Mouse (Mus musculus) spleen, embryonic (tissue): Measurements from ENCODE around the gene Tnrc6b.

Experiments
- CTCF ChIA-PET: fragments of 350-600 bp; sonication (Branson Sonifier 250); formaldehyde crosslinking; loops from one replicate; lab custom pipeline; 2022; lab: Charles Lee

Tnrc6b gene

DNA sequence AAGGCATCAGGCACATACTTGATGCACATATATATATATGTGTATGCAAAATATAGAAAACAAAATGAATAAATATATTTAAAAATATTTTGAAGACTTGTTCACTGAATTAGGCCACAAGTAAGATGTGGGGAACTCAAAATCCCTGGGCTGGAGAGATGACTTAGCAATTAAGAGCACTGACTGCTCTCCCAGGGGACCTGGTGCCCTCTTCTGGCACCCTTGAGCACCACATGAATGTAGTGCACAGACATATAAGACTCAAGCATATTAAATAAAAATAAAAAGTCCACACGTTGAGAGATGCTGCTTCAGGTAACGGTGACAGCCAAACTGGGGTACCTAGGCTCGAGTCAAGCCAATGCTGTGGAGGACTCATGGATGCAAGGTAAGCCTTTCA is 234.7 kb downstream of the Tnrc6b start:
- CTCF ChIA-PET = no interaction called here

DNA sequence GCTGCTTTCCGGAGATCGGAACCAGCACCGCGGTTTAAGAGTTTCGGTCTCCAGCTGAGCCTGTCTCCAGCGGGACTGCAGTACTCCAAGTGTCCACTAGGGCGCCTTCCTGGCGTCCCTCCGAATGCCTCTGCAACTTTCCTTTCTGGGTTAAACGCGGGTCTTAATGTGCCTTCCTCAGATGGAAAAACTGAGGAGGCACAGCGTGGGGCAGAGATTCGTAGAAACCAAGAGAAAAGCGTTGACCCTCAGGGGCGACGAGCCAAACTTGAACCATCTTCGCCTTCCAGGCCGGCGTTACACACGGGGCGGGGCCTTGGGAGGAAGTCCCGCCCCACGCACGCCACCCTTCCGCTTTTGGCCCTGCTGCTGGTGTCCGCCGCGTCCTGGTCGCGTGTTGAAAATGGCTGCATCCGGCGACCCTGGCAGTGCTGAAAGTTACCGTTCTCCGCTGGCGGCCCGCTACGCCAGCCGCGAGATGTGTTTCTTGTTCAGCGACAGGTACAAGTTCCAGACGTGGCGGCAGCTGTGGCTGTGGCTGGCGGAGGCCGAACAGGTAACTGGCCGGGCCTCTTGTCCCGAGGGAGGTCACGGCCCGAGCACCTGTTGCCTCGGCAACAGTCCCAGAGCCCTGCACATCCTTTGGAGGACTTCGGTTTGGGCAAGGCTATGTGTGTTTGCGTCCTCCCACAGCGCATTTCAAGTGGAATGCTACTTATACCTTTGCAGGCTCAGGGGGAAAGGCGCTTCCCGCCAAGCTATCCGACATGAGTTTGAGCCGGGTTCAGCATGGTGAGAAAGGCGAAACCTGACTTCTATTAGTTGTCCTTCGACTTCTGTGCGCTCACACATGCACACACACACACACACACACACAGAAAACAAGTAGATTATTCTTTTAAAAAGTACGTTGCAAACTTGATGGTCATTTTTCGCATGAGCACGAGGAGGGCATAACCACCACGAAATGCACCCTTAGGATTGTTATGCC is 237.3 kb downstream of the Tnrc6b start, which contains the start of gene Adsl:
TSS of gene Adsl (plus strand) at position 346 of the 991 bp plus-strand sequence.
- CTCF ChIA-PET = interaction anchor here (0.7 kb wide), 2 partner anchors 11 to 95 kb away, joined by 3 read pairs; no protein-coding TSS in a partner anchor

DNA sequence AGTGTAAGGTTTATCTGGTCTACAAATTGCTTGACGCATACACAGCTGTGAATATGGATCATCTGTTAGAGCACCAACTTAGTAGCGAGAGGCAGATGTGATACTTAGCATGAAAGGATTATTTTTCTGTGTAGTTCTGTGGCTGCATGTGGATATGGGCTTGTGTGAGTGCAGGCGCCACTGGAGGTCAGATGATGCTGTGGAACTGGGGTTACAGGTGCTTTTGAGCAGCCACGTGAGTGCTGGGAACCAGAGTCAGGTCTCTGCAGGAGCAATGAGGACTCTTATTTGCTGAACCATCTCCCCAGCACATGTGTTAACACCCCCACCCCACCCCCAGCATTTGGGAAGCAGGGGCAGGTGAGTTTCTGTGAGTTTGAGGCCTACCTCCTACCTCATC is 238.3 kb downstream of the Tnrc6b start:
- CTCF ChIA-PET = interaction anchor here (0.7 kb wide), 1 partner anchor 149 kb away, joined by 3 read pairs; no protein-coding TSS in a partner anchor

DNA sequence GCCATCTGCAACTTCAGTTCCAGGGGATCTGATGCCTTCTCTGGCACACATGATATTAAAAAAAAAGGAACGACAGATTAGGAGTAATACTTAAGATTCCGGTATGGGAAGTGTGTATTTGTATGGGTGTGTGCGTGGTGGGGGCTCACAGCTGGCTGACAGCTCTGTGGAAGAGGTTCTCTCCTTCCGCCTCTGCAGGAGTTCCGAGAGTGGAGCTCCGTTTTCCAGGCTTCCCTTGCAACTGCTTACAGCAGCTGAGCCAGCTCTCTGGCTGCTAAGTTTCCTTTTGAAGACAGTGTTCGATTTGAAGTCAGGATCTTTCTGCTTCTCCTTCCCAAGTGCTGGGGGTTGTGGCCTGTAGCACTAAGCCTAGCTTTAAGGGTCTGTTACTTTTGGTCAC is 238.9 kb downstream of the Tnrc6b start:
- CTCF ChIA-PET = interaction anchor here (0.7 kb wide), 1 partner anchor 148 kb away, joined by 3 read pairs; no protein-coding TSS in a partner anchor

DNA sequence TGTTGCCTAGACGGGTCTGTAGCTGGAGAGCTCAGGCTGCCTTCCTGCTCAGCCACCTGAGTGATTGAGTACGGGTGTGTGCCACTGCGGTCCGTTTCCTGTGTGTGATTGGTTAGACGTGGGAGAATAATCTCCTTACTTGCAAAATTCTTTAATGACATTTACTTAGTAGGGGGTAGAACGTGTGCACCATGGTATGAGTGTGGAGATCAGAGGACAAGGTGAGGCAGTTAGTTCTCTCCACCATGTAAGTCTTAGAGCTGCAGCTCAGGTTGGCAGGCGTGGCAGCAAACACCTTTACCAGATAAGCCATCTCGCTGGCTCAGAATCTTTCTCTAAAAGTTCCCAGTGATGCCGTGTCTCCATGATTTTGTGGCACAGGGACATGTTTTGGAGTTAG is 242.9 kb downstream of the Tnrc6b start:
- CTCF ChIA-PET = no interaction called here

DNA sequence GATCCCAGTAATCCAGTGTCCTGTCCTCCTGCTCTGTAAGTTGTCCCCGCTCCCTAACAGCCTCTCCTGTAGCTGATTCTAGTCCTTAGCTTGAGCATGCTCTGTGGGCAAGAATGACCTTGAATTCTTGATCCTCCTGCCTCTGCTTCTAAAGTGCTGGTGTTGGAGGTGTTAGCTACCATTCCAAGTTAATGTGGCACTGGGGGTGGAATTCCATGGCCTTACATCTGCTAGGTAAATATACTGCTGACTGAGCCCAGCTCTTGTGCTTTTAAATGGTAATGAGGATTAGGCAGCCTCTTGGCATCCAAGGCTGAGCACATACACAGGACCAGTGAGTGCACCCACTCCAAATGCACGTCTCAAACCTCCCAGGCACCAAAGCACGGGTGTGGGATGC is 243.7 kb downstream of the Tnrc6b start:
- CTCF ChIA-PET = no interaction called here

DNA sequence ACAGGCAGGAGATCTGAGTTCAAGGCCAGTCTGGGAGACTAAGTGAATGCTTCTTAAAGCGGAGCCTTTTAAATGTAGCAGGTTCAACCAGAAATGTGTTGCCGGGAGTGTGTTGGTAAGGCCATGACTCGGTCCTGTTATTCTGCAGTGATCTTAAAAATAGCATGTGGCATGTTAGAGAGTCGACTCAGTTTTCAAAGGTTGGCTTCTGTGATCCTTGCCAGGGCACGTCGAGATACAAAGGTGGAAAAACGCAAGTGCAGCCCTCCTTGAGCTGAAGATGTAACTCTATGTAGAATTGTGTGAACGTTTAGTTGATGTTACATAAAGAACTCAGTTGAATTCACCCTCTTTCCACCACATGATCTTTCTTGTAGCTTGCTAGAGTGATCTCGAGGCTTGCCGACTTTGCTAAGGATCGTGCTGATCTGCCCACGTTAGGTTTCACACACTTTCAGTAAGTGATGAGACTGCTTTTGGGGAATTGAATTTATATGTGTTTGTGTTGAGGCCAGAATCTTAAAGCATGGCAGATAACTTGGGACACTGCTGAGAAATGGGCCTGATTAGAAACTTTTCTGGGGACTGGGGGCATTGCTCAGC is 244.8 kb downstream of the Tnrc6b start:
- CTCF ChIA-PET = no interaction called here

DNA sequence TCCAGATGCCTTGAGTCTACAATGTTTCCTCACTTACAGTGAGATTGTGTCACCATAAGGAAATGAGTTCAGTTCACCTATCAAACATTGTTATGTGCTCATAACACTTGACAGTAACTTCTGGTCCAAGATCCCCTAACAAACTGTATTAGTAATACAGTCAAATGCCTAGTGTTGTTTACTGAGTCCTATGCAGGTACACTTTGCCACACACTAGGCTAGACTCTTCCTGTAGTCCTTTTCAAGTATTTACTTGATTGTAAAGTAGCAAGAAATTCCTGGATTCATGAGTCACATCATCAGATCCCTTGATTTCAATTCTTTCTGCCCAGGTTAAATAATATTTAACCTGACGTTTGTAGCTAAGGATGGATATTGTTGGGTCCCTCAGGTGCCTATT is 258.3 kb downstream of the Tnrc6b start:
- CTCF ChIA-PET = no interaction called here

DNA sequence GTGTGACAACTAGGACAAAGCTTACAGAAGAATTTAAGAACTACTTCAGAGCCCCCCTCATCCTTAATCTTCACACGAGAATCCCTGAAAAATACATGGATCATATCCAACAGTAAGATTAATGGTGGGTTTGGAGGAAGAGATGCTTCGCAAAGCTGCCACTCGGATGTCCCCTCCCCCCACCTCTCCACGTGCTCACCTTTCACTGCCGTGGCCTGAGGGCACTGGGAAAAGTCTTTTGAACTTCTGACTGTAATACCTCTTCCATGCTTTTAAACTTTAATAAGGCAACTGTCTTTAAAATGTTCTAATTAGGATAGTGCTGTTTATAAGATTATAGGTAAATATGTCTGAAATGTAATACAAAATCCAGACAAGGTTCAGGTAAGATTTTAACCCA is 263.2 kb downstream of the Tnrc6b start:
- CTCF ChIA-PET = interaction anchor here (0.6 kb wide), 1 partner anchor 696 kb away, joined by 9 read pairs; no protein-coding TSS in a partner anchor

DNA sequence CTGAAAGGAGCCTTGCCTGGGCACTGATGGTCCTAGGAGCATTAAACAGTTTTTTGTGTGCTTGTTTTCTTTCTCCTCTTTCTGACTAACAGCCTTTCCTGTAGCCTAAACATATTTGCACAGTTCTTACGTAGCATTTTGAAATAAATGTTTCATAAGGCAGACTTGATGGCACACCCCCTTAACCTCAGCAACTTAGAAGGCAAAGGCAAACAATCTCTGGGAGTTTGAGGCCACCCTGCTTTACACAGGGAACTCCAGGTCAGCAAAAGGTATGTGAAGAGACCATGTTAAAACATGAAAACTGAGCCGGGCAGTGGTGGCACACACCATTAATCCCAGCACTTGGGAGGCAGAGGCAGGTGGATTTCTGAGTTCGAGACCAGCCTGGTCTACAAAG is 264.6 kb downstream of the Tnrc6b start:
- CTCF ChIA-PET = no interaction called here

DNA sequence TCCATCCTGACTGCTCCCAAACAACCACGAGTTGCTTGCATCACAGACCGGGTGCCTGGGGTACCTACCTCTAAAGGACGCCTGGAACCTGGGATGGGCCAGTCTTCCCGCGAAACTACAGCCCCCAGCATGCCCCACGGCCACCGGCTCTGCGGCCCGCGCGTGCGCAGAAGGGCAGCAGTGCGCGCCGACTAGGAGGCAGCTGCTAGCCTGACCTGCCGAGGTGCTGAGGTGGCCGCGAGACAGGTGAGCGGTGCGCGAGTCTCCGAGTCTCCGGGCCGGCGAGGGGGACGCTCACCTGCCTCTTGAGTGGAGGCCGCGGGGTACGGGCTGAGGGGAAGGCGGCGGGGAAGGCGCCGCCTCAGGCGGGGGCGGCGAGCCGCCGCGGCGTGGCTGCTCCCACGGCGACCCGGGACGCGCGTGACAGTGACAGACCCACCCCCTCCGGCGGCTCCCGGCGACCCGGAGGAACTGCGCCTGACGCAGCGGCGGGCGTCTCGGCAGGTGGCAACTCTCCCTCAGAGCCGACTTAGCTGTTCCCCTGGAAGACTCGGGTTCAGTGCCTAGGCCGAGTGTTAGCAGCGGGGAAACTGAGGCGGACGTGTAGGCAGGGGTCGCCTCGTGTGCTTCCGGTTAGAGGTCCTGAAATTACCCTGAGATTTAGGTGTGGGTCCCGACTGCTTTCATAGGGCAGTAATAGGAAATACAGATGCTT is 266.7 kb downstream of the Tnrc6b start, which contains the start of gene Sgsm3:
TSS of gene Sgsm3 (plus strand) at position 146 of the 715 bp plus-strand sequence.
- CTCF ChIA-PET = interaction anchor here (0.6 kb wide), 1 partner anchor 601 kb away, joined by 8 read pairs; no protein-coding TSS in a partner anchor

DNA sequence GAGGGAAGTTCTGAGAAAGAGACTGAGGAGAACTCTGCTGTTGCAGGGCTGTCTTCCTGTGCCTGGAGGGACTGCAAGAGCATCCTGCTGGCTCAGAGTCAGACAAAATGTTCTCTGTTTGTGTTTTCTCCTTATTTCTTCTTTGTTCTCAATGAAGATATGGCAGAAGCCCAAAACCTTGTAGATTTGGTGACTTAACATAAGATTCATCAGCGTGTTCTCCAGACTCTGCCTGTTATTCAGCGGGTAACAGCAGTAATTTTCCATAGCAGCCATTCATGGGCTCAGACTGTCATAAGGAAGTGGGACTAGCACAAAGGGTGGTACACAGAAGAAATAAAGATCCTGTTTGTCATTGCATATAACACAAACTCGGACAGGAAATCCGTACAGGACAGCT is 268.5 kb downstream of the Tnrc6b start:
- CTCF ChIA-PET = no interaction called here

DNA sequence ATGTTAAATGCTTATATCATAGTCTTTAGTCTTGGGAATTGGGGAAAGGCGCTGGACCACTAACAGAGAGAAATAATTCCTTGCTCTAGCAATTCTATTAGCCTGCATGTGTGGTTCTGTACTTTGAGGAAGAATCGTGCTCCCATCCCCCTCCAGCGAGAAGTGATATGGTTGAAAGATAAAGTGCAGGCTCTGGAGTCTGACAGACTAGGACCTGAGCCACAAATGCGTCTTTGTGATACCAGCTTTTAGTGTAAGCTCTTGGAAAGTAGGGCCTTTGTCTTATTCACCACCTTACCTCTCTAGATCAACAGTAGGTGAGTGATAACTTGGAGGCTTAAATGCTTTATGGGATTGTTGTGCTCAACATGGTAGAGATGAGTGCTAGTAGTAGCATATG is 270.1 kb downstream of the Tnrc6b start:
- CTCF ChIA-PET = no interaction called here

DNA sequence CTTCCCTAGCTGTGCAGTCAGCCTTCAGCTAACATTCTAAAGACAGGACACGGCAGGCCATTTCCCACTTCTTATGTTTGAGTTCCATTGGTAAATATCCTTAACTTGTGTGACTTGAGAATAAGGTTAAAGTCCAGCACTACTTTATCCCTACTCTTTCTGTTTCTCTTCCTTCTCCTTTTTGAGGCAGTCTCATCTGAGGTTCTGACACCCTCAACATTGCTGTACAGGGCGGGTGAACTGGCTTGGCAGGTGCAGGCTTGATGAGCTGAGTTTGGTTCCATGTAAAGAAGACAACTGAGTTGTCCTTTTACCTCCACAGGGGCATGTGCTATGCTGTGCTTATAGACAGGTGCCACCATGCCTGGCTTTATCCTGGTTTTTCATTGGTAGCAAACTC is 272.2 kb downstream of the Tnrc6b start:
- CTCF ChIA-PET = no interaction called here

DNA sequence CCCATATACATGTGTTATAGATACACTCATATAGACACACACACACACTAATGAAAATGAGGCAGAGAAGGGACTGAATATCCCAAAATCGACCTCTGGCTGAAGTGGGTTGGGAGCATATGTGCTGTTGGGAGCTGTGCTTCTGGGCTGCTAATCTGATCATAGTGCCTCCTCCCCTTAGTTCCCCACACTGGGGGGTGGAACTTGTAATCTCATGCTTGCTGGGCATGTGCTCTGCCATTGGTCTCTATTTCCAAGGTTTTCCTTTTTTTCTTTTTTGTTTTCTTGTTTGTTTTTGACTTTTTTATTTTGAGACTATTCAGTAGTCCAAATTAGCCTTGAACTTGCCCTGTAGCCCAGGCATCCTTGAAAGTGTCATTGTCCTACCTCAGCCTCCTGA is 277.2 kb downstream of the Tnrc6b start:
- CTCF ChIA-PET = no interaction called here

DNA sequence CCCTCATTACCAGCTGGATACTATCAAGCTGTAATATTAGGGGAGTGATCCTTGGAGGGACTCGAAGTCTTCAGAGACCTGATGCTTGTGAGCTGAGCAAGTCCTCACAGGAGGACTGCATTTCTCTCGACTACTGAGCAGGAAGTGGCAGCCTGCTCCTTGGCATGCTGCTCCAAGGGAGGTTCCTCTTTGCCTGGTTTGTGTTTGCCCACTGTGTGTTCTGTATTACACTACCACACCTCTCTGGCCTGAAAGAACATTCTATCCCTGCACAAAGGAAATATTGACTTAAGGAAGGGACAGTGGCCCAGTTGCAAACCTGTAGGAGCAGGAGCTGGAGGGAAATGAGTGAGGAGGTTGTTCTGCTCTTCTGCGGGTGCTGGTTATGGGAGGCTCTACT is 278.6 kb downstream of the Tnrc6b start:
- CTCF ChIA-PET = no interaction called here
